Mouse (Mus musculus): ENCODE data around the gene Zfp791. TPM values are rescaled to one million over a fixed set of nuclear protein-coding genes. Genes with fewer than 3 reads are reported as not detected.
A peak's percentile ranks its signal among the peaks of the same experiment; 100 is the strongest.

Gene Zfp791
- polyA plus RNA-seq, 1 experiment from 2014 or later, result 2.7 TPM

DNA sequence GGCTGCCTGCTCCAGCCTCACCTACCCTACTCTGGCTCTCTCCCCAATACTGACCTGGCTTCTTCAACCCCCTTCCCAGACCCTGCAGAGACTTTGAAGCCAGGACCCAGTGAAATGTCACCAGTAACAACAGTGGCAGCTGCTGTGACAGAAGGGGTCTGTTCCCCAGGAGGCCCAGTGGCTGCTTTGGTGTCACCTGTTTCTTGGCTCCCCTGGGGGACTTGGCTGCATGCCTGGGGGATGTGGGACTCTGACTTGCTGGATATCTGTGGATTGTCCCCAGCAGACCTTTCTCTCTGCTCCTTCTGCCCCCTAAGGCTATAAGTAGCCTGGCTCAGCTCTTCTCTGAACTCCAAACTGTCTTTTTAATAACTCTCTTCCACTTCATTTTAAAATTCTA lies 54.9 kb downstream of the Zfp791 start, which contains the start of gene Gm5741:
Gene Gm5741 (minus strand): TSS at position 1 of the 400 bp plus-strand sequence.
- H3K36me3 ChIP-seq, result no peaks in the 10 kb centered on the region
- no peak within 1 kb of the TSS for H3K27ac ChIP-seq
- H3K27me3 ChIP-seq (replicated peaks), result no peaks in the 10 kb centered on the region
- H3K9me3 ChIP-seq, result no peaks in the 10 kb centered on the region
- ATAC-seq (ENCODE audit: insufficient read depth, low FRiP score, low read depth), result no peak
- H3K4me2 ChIP-seq, result no peak within 1 kb of the TSS
- peaks cover 11% of the 10 kb centered on the region; the same call in 1 of the 2 replicates for H3K4me1 ChIP-seq
- no peak within 1 kb of the TSS for H3K9ac ChIP-seq
- no peak within 1 kb of the TSS for H3K4me3 ChIP-seq (replicated peaks)

DNA sequence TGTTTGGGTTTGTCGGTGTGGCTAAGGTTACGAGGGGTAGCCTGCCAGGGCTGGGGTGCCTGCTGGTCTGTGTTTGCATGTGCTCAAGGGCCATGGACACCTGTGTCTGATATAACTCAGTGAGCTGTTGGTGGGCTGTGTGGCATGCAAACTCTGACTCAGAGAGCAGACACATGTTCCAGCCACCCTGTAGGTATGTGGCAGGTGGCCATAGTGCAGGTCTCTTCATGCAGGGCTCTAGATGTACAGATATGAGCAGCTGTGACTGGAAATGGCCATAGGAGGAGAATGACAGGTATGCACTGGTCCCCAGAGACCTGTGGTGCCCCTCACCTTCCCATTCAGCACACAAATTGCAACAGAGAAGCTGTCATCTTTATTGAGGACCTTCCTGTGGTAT lies 55.7 kb downstream of the Zfp791 start:
- H3K9ac ChIP-seq, result no peak overlapping the region
- H3K9me3 ChIP-seq, result no peaks in the 10 kb centered on the region
- no peaks in the 10 kb centered on the region for H3K36me3 ChIP-seq
- no peak for ATAC-seq (ENCODE audit: insufficient read depth, low FRiP score, low read depth)
- H3K4me2 ChIP-seq, result no peak overlapping the region
- H3K27ac ChIP-seq, result no peak overlapping the region
- peaks cover 5% of the 10 kb centered on the region; the same call in 1 of the 2 replicates for H3K4me1 ChIP-seq
- H3K4me3 ChIP-seq (replicated peaks), result no peak overlapping the region
- 92% methylated on average over 2 of the region's 2 CpGs for WGBS
- H3K27me3 ChIP-seq (replicated peaks), result no peaks in the 10 kb centered on the region

GRCm38 (mm10) chr8:85065213-85065612 lies 57.7 kb downstream of the Zfp791 start:
- Histone ChIP-seq H3K27ac (no peak overlapping the region), H3K4me1 (peaks cover 9% of the 10 kb centered on the region; the same call in 1 of the 2 replicates), H3K27me3 (replicated peaks) (no peaks in the 10 kb centered on the region), H3K9ac (no peak overlapping the region), H3K4me2 (no peak overlapping the region), H3K9me3 (no peaks in the 10 kb centered on the region), H3K4me3 (replicated peaks) (no peak overlapping the region), H3K36me3 (no peaks in the 10 kb centered on the region)
- peak; percentile 25; the same call in 1 of the 2 replicates for ATAC-seq (ENCODE audit: insufficient read depth, low FRiP score, low read depth)
- 23% methylated on average over 2 of the region's 2 CpGs for WGBS

- WGBS, result 95% methylated on average over 4 of the region's 4 CpGs
- Histone ChIP-seq H3K27me3 (replicated peaks) (no peaks in the 10 kb centered on the region), H3K4me1 (peaks cover 9% of the 10 kb centered on the region; the same call in 1 of the 2 replicates), H3K4me2 (no peak overlapping the region), H3K36me3 (no peaks in the 10 kb centered on the region), H3K9me3 (no peaks in the 10 kb centered on the region), H3K27ac (no peak overlapping the region), H3K4me3 (replicated peaks) (no peak overlapping the region), H3K9ac (no peak overlapping the region)
- ATAC-seq (ENCODE audit: insufficient read depth, low FRiP score, low read depth), result no peak
These were observed 60.3 kb downstream of the Zfp791 start for GRCm38 (mm10) chr8:85062603-85063002.

DNA sequence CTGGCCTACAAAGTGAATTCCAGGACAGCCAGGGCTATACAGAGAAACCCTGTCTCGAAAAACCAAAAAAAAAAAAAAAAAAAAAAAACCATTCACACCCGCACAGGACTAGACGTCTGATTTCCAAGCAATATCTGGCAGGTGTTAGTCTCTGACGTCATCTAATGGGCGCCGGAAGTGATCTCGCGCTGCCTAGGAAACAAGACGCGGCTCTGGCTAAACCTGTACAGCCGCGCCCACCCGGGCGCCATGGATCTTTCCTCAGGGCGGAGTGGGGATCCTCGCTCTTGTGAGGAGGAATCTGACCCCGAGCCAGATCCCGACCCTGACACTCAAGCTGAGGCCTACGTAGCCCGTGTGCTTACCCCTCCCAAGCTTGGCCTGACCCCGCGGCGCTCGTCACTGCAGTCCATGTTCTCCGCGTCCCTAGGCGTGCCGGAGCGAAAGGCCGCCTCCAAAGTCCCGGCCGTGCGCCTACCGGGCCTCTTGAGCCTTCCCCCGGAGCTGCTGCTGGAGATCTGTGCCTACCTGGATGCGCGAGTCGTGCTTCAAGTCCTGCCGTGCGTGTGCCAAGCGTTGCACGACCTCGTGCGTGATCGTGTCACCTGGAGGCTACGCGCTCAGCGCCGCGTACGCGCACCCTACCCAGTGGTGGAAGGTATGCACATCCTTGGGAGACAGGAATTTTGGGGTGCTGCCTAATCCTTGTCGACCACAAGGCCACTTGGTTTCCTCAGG lies 62.8 kb downstream of the Zfp791 start, which contains the start of gene Fbxw9:
Gene Fbxw9 (plus strand): TSS at position 177 of the 738 bp plus-strand sequence.
- peak within 1 kb of the TSS; percentile 92 for H3K4me3 ChIP-seq (replicated peaks)
- H3K27ac ChIP-seq, result 0 out of 2 replicates have a peak within 1 kb of the TSS, but pooled peaks have one; percentile 31
- H3K9ac ChIP-seq, result peak within 1 kb of the TSS; percentile 61
- H3K9me3 ChIP-seq, result no peaks in the 10 kb centered on the region
- H3K4me2 ChIP-seq, result peak within 1 kb of the TSS; percentile 96
- no peaks in the 10 kb centered on the region for H3K27me3 ChIP-seq (replicated peaks)
- peaks cover 9% of the 10 kb centered on the region; the same call in 1 of the 2 replicates for H3K4me1 ChIP-seq
- under 1% methylated on average over 53 of the region's 53 CpGs for WGBS
- ATAC-seq (ENCODE audit: insufficient read depth, low FRiP score, low read depth), result peak; percentile 87
- peaks cover 13% of the 10 kb centered on the region for H3K36me3 ChIP-seq

Small RNA genes within 50 kb of the gene (microRNA-seq; reads per million reads assigned to microRNA genes)
- gene Gm23388, result 1.5 reads per million
- 1.2 reads per million for gene Mir7070

Other genes starting within 250 kb of the Zfp791 start
- 42.6 and 45.9 TPM in 2 replicates for gene Gcdh, start 229.2 kb downstream of the Zfp791 start, polyA plus RNA-seq (2015; fragmentation: Nextera tagmentation; extraction: Ambion mirVana)
- 14.8 and 39.3 TPM in 2 replicates for gene Klf1, start 221.2 kb downstream of the Zfp791 start, polyA plus RNA-seq (2015; fragmentation: Nextera tagmentation; extraction: Ambion mirVana)
- gene Dnase2a, start 214.5 kb downstream of the Zfp791 start, polyA plus RNA-seq (2015; fragmentation: Nextera tagmentation; extraction: Ambion mirVana), result 12.3 and 14.2 TPM in 2 replicates
- 1.9 and 2.2 TPM in 2 replicates for gene Mast1, start 185.7 kb downstream of the Zfp791 start, polyA plus RNA-seq (2015; fragmentation: Nextera tagmentation; extraction: Ambion mirVana)
- gene Rtbdn, start 176.1 kb downstream of the Zfp791 start, polyA plus RNA-seq (2015; fragmentation: Nextera tagmentation; extraction: Ambion mirVana), result 0.28 and 0.64 TPM in 2 replicates
- not detected in 2 replicates for gene Gm49661, start 153.7 kb downstream of the Zfp791 start, polyA plus RNA-seq (2015; fragmentation: Nextera tagmentation; extraction: Ambion mirVana)
- gene Prdx2, start 153.5 kb downstream of the Zfp791 start, polyA plus RNA-seq (2015; fragmentation: Nextera tagmentation; extraction: Ambion mirVana), result 637 and 677 TPM in 2 replicates
- 112 and 113 TPM in 2 replicates for gene Rnaseh2a, start 153.3 kb downstream of the Zfp791 start, polyA plus RNA-seq (2015; fragmentation: Nextera tagmentation; extraction: Ambion mirVana)
- 33.4 and 49.6 TPM in 2 replicates for gene Junb, start 144.4 kb downstream of the Zfp791 start, polyA plus RNA-seq (2015; fragmentation: Nextera tagmentation; extraction: Ambion mirVana)
- gene Hook2, start 132.5 kb downstream of the Zfp791 start, polyA plus RNA-seq (2015; fragmentation: Nextera tagmentation; extraction: Ambion mirVana), result 46.3 and 51.1 TPM in 2 replicates
- 0.23 and 0.49 TPM in 2 replicates for gene Best2, start 108.6 kb downstream of the Zfp791 start, polyA plus RNA-seq (2015; fragmentation: Nextera tagmentation; extraction: Ambion mirVana)
- 108 and 115 TPM in 2 replicates for gene Asna1, start 97.8 kb downstream of the Zfp791 start, polyA plus RNA-seq (2015; fragmentation: Nextera tagmentation; extraction: Ambion mirVana)
- gene Trir, start 96.3 kb downstream of the Zfp791 start, polyA plus RNA-seq (2015; fragmentation: Nextera tagmentation; extraction: Ambion mirVana), result 104 and 132 TPM in 2 replicates
- 26.9 and 31.9 TPM in 2 replicates for gene Tnpo2, start 86.2 kb downstream of the Zfp791 start, polyA plus RNA-seq (2015; fragmentation: Nextera tagmentation; extraction: Ambion mirVana)
- gene Fbxw9, start 63.0 kb downstream of the Zfp791 start, polyA plus RNA-seq (2015; fragmentation: Nextera tagmentation; extraction: Ambion mirVana), result 29.0 and 29.4 TPM in 2 replicates
- gene Gm5741, start 55.1 kb downstream of the Zfp791 start, polyA plus RNA-seq (2015; fragmentation: Nextera tagmentation; extraction: Ambion mirVana), result 0.70 and 0.86 TPM in 2 replicates
- 50.6 and 60.0 TPM in 2 replicates for gene Dhps, start 51.3 kb downstream of the Zfp791 start, polyA plus RNA-seq (2015; fragmentation: Nextera tagmentation; extraction: Ambion mirVana)
- 131 and 142 TPM in 2 replicates for gene Wdr83os, start 42.4 kb downstream of the Zfp791 start, polyA plus RNA-seq (2015; fragmentation: Nextera tagmentation; extraction: Ambion mirVana)
- 40.6 and 41.1 TPM in 2 replicates for gene Wdr83, start 41.8 kb downstream of the Zfp791 start, polyA plus RNA-seq (2015; fragmentation: Nextera tagmentation; extraction: Ambion mirVana)
- gene Man2b1, start 39.8 kb downstream of the Zfp791 start, polyA plus RNA-seq (2015; fragmentation: Nextera tagmentation; extraction: Ambion mirVana), result 45.1 and 55.7 TPM in 2 replicates
- not detected in 2 replicates for gene Cks1brt, start 28.8 kb upstream of the Zfp791 start, polyA plus RNA-seq (2015; fragmentation: Nextera tagmentation; extraction: Ambion mirVana)
- not detected in 2 replicates for gene Olfr371, start 102.9 kb upstream of the Zfp791 start, polyA plus RNA-seq (2015; fragmentation: Nextera tagmentation; extraction: Ambion mirVana)
- 93.6 and 95.4 TPM in 2 replicates for gene Orc6, start 176.5 kb upstream of the Zfp791 start, polyA plus RNA-seq (2015; fragmentation: Nextera tagmentation; extraction: Ambion mirVana)
- 131 and 144 TPM in 2 replicates for gene Vps35, start 176.7 kb upstream of the Zfp791 start, polyA plus RNA-seq (2015; fragmentation: Nextera tagmentation; extraction: Ambion mirVana)